Mouse (Mus musculus): ENCODE results near the gene Zfp46.

- TF ChIP-seq GATA1 (IDR thresholded peaks at IDR 0.05; ENCODE audit: borderline replicate concordance, low read length) = no peak
- no peak for TF ChIP-seq FLI1 (IDR thresholded peaks at IDR 0.05; ENCODE audit: low read length)
These were observed 13.8 kb upstream of the Zfp46 start for GRCm38 (mm10) chr4:136270648-136271047.
